Mouse (Mus musculus) erythroblast, embryonic 14.5 days (primary cell): Measurements from ENCODE around the gene Prkn.

Experiments used
- GATA1 ChIP-seq: IDR thresholded peaks from 2 replicates; pipeline ENCODE4 v1.6.1; 2012; ENCODE audit warnings: low read length, inconsistent platforms, mixed read lengths
- TAL1 ChIP-seq: IDR thresholded peaks from 3 replicates; pipeline ENCODE4 v1.6.1; 2012; ENCODE audit warnings: low read length, inconsistent platforms, mixed read lengths

DNA sequence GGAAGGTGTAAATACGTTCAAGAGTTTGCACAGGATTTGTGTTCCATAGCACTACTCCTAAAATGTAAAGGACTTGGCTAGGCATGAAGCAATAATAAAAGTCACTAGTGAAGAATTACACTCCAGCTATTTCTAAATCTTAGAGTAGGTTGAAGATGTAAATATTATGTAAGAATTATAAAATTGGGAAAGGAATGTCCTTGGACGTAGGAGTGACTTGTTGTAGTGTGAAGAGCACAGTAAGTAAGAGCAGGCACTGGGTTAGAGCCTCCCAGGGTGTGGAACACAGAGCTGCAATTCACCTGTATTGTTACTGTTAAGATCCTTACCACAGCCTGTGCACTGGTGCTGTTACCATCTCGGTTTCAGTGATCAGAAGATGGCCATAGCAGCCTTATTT is 450.0 kb downstream of the Prkn start:
- no peak for TF ChIP-seq GATA1
- TF ChIP-seq TAL1 = no peak
